Mouse (Mus musculus): ENCODE measurements around the gene Robo1.

The Robo1 gene

DNA sequence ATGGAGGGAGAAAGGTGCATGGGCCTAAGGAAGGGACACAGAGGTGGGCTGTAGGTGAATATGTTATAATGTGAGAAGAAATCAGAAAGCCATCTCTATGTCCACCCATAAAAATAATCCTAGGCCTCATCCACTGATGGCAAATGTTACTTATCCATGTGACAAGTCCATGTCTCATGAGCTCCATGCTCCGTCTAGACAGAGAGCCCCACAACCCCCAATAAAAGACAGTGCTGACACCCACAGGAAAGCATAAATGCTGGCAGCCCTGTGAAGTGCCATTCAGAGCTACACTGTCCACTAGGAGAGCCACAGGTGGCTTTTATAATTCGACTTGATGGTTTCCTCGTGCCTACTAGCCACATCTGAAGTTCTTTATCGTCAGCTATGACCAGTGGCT is 694.6 kb downstream of the Robo1 start:
- no peak for DNase-seq (ENCODE audit: low spot score)

- DNase-seq (ENCODE audit: low spot score) = no peak
Measured at GRCm38 (mm10) chr16:73004601-73005000, 696.5 kb downstream of the Robo1 start.

GRCm38 (mm10) chr16:73005831-73006230 is 697.7 kb downstream of the Robo1 start:
- DNase-seq (ENCODE audit: low spot score) = no peak

GRCm38 (mm10) chr16:73007434-73007833 is 699.3 kb downstream of the Robo1 start:
- DNase-seq (ENCODE audit: low spot score) = no peak

GRCm38 (mm10) chr16:73011313-73011712 is 703.2 kb downstream of the Robo1 start:
- no peak for DNase-seq (ENCODE audit: low spot score)

GRCm38 (mm10) chr16:73012926-73013325 is 704.8 kb downstream of the Robo1 start:
- no peak for DNase-seq (ENCODE audit: low spot score)

DNA sequence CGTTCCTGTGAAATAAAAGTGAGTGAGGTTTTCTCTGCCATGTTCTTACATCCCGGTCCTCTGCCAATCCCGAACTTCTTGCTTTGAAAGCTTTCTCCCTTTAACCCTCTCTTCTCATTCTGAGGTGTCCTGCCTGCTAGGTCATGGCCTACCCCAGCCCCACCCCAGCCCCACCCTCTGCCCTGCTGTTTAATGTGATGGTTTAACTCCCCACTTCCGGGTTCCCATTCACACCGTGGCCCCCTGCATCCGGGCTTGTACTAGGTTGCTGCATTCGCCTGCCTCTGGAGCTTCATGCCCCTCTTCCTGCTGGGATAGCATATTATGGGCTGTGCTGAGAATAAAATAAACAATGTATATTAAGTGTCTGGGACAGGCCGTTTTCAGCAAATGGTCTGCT is 706.4 kb downstream of the Robo1 start:
- no peak for DNase-seq (ENCODE audit: low spot score)

DNA sequence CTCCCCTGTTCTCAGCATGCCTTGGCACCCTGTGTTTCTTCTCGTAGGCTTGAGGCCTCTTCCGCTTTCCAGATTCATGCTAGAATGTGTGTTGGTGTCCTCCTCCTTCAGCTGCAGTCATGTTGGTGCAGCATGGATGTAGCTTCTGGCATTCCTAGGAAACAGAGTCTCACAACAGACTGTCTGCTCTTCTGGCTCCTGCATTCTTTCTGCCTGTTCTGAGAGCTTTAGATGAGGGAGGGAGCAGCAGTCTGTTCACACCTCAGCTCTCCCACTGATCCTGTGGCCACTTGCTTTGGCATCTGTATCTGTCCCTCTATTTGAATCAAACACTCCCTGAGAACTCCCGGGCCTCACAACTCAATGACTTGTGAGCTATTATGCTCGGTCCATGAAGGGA is 707.9 kb downstream of the Robo1 start:
- no peak for DNase-seq (ENCODE audit: low spot score)

DNA sequence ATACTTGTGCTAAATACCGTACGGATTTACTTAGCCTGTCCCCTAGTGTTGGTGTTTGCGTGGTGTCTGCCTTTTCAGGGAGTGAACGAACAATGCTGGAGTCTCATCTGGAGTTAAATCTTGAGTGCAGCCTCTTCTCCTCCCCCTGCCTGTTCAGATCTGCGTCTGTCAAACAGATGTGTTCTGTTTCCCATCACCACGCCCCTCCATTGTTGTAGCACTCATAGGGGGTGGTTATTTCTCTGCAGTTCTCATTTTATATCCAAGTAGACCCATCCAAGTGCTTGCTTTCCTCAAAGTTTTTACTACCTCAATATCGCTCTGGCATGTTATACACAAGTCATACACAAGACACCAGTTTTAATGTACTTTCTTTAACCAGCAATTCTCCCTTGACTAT is 708.7 kb downstream of the Robo1 start:
- no peak for DNase-seq (ENCODE audit: low spot score)

- no peak for DNase-seq (ENCODE audit: low spot score)
Measured at GRCm38 (mm10) chr16:73024326-73024725, 716.2 kb downstream of the Robo1 start.

- no peak for DNase-seq (ENCODE audit: low spot score)
Measured at GRCm38 (mm10) chr16:73027692-73028091, 719.6 kb downstream of the Robo1 start.

- no peak for DNase-seq (ENCODE audit: low spot score)
Measured at GRCm38 (mm10) chr16:73030999-73031398, 722.9 kb downstream of the Robo1 start.

GRCm38 (mm10) chr16:73035210-73035985 is 727.3 kb downstream of the Robo1 start:
- DNase-seq (ENCODE audit: low spot score) = no peak

- DNase-seq (ENCODE audit: low spot score) = no peak
Measured at GRCm38 (mm10) chr16:73038552-73038951, 730.4 kb downstream of the Robo1 start.

DNA sequence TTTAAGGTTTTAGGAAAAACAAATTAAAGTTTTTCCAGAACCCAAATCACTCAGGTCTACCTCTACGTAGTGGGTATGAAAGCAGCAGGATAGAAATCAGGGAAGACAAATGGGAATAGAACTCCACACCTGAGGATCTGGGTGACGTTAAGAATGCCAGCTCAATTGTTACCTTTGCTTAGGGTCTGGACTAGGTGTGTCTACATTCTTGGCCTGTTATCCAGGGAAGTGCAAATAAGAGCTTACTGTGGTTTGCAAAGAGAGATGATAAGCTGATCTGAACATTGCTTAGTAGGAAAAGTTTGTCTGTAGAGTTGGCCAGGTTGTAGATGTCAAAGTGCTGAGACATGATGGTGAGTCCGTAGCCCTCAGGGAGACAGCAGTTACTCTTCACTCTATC is 754.4 kb downstream of the Robo1 start:
- DNase-seq (ENCODE audit: low spot score) = no peak

DNA sequence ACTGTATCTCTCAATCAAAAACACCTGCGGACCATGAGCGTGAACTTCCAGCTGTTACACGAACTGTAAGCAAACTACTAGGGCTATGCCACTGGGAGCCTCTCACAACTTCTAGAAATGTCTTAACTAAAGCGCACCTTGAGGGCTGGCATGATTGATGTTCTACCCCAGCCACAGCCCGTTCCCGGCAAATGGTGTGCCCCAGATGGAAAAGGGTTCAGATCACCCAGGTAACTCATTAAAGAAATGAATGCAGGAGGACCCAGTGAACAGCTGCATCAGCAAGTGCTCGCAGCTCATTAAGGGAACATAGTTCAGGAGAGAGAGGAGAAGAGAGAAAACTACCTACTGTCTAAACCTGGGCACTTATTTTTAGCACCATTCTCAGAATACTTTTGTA is 759.7 kb downstream of the Robo1 start:
- no peak for DNase-seq (ENCODE audit: low spot score)

GRCm38 (mm10) chr16:73072047-73072446 is 763.9 kb downstream of the Robo1 start:
- DNase-seq (ENCODE audit: low spot score) = no peak

- DNase-seq (ENCODE audit: low spot score) = no peak
Measured at GRCm38 (mm10) chr16:73072883-73073282, 764.8 kb downstream of the Robo1 start.

DNA sequence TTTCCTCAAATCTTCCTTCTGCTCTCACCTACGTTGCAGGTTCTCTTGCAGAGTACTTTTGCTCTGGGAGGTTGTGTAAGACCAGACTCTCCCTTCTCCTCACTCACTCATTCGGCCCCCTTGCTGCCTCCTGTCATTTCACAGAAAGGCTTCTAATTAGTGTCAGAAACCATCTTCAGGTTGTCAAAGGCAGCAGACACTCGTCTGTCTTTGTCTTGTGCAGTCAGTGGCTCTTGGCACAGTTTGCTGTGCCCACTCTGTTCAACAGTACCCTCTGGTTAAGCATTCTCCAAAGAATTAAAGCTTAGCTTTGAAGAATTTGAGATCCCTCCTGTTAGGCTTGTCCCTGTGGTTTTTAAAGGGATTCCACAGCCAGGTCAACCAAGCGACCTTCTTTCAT is 774.3 kb downstream of the Robo1 start:
- DNase-seq (ENCODE audit: low spot score) = no peak

DNA sequence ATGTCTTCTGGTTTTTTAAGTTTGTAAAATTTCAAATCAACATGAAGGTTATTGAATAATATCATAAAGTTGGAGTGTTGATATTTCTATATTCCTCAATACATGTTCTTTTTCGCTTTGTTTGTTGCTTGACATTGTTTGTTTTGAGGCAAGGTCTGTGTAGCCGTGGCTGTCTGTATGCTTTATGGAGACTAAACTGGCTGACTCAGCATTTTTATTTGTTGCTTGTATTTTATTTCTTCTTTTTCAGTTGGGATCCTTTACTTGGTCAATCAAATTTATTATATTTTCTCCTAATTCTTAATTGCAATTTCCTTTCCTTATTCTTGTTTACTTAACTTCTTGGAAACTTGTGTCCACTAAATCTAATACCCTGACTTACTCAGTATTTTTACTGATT is 775.0 kb downstream of the Robo1 start:
- no peak for DNase-seq (ENCODE audit: low spot score)
